Mouse (Mus musculus) yolk sac, embryonic 10.5 days (tissue): ENCODE results near the gene Relt.
A peak's percentile ranks its signal among the peaks of the same experiment; 100 is the strongest.

ENCODE experiments used
- DNase-seq: peaks from one replicate; pipeline ENCODE4 v3.0.0-alpha.2; 2017; ENCODE audit warnings: low spot score

Gene Relt

GRCm38 (mm10) chr7:100862828-100863638, at the start of gene Relt:
Relt (minus strand) TSS chr7:100863446.
- peak; percentile 94 for DNase-seq

- no peak for DNase-seq
Measured at GRCm38 (mm10) chr7:100911791-100912190, 48.5 kb upstream of the Relt start.

- DNase-seq: peak; percentile 83
Measured at GRCm38 (mm10) chr7:100911246-100911770, 48.1 kb upstream of the Relt start.

GRCm38 (mm10) chr7:100908567-100908966, 45.3 kb upstream of the Relt start:
- DNase-seq: no peak

GRCm38 (mm10) chr7:100908061-100908460, 44.8 kb upstream of the Relt start:
- no peak for DNase-seq

- DNase-seq: peak; percentile 54
Measured at GRCm38 (mm10) chr7:100907231-100907630, 44.0 kb upstream of the Relt start.

- no peak for DNase-seq
Measured at GRCm38 (mm10) chr7:100906029-100906789, 43.0 kb upstream of the Relt start.

- no peak for DNase-seq
Measured at GRCm38 (mm10) chr7:100905037-100905436, 41.8 kb upstream of the Relt start.

GRCm38 (mm10) chr7:100904612-100905011, 41.4 kb upstream of the Relt start:
- DNase-seq: no peak

- DNase-seq: no peak
Measured at GRCm38 (mm10) chr7:100902451-100903137, 39.3 kb upstream of the Relt start.

- no peak for DNase-seq
Measured at GRCm38 (mm10) chr7:100897828-100898227, 34.6 kb upstream of the Relt start.

- no peak for DNase-seq
Measured at GRCm38 (mm10) chr7:100894833-100895226, 31.6 kb upstream of the Relt start.

- DNase-seq: no peak
Measured at GRCm38 (mm10) chr7:100894057-100894832, 31.0 kb upstream of the Relt start.

GRCm38 (mm10) chr7:100893249-100894056, 30.2 kb upstream of the Relt start:
- no peak for DNase-seq

- DNase-seq: no peak
Measured at GRCm38 (mm10) chr7:100886535-100886934, 23.3 kb upstream of the Relt start.

- no peak for DNase-seq
Measured at GRCm38 (mm10) chr7:100884460-100884859, 21.2 kb upstream of the Relt start.

- DNase-seq: no peak
Measured at GRCm38 (mm10) chr7:100881950-100882349, 18.7 kb upstream of the Relt start.

- no peak for DNase-seq
Measured at GRCm38 (mm10) chr7:100881531-100881930, 18.3 kb upstream of the Relt start.

GRCm38 (mm10) chr7:100879595-100879994, 16.3 kb upstream of the Relt start:
- DNase-seq: peak; percentile 58

GRCm38 (mm10) chr7:100876771-100877170, 13.5 kb upstream of the Relt start:
- no peak for DNase-seq

GRCm38 (mm10) chr7:100876293-100876692, 13.0 kb upstream of the Relt start:
- no peak for DNase-seq
